Mouse (Mus musculus) bone marrow macrophage, adult 2 months (primary cell): ENCODE measurements around the gene Fam222a. TPM values are rescaled to one million over a fixed set of nuclear protein-coding genes. Genes with fewer than 3 reads are reported as not detected.

ENCODE experiments used
- H3K27ac ChIP-seq: 2 replicates; pipeline ENCODE4 v1.5.1; 2012; ENCODE audit warnings: low read depth, low read length; ENCODE audit not compliant: insufficient read depth
- H3K4me1 ChIP-seq: 2 replicates; pipeline ENCODE4 v1.6.1; 2012; ENCODE audit warnings: low read length; ENCODE audit not compliant: control insufficient read depth, insufficient read depth
- H3K4me3 ChIP-seq: 2 replicates; pipeline ENCODE4 v1.5.1; 2012; ENCODE audit warnings: mild to moderate bottlenecking, low read length, moderate library complexity; ENCODE audit not compliant: insufficient read depth
- CTCF ChIP-seq: IDR thresholded peaks from 2 replicates; pipeline ENCODE4 v1.5.1; 2012; ENCODE audit warnings: low read depth, mild to moderate bottlenecking, low read length, moderate library complexity
- POLR2A ChIP-seq: IDR thresholded peaks from 2 replicates; pipeline ENCODE4 v1.6.1; 2012; ENCODE audit warnings: mild to moderate bottlenecking, low read depth, low read length, borderline replicate concordance
- polyA plus RNA-seq: library from polyadenylated mRNA; stranded (reverse); fragments of >200 nt; gene quantifications from 2 replicates; pipeline ENCODE4 v1.2.4, GENCODE M21; 2012; ENCODE audit not compliant: missing spikeins, insufficient read depth, insufficient read length

Fam222a gene
- polyA plus RNA-seq, 1 experiment = 1.9 TPM

DNA sequence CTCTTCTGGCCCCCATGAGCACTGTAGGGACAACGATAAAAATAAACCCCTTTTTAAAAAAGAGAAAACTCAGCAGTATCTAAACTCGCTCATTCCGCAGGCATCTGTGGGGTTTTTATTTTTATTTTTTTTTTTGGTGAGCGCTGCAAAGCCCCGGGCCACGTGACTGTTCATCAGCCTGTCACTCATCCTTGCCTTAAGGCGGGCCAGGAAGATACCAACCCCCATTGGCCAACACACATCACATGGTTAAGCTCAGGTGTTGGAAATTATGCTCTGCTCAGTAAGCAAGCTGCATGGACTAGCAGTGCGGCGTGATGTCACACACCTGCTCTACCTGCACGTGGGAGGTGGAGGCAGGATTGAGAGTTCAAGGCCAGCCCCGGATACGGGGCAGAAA is 50.0 kb downstream of the Fam222a start:
- Histone ChIP-seq H3K4me1 (no peaks in the 10 kb centered on the region), H3K4me3 (no peak overlapping the region), H3K27ac (no peak overlapping the region)
- TF ChIP-seq POLR2A = no peak
- no peak for TF ChIP-seq CTCF

DNA sequence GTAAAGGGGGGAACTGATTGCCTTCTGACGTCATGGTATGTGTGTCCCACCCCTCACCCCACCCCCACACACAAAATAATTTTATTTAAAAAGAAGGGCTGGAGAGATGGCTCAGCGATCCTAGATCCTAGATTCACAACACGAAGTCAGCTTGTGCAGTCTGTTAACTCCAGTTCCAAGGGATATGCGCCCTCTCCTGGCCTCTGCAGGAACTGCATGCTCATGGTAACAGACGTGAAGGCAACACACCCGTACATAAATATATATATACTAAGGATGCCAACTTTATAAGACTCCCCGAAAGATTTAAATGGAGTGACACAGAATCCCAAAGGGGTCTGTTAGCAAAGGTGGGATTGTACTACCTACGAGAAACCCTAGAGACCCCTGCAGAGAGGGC is 51.0 kb downstream of the Fam222a start:
- H3K27ac ChIP-seq = no peak overlapping the region
- TF ChIP-seq CTCF = peak; percentile 67
- TF ChIP-seq POLR2A = no peak
- no peak overlapping the region for H3K4me3 ChIP-seq
- H3K4me1 ChIP-seq = no peaks in the 10 kb centered on the region

DNA sequence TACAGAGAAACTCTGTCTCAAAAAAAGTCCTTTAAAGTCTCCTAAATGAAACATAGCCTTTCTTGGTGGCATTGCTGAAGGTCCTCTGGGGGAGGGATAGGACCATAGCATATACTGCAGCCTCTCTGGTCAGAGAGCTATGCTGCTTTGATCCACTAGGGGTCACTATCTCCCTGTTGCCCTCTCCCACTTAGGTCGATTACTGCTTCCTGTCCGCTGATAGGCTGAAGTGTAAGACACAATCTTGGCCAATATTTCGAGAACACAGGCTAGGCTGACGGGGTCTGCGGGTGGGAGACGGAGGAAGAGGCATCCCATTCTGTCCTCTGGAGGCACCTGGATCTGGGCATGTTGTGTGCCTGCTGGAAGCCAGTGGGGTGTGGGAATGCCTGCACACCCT is 52.5 kb downstream of the Fam222a start:
- H3K4me1 ChIP-seq = no peaks in the 10 kb centered on the region
- no peak overlapping the region for H3K27ac ChIP-seq
- TF ChIP-seq CTCF (peak; percentile 53; the same call in 1 of the 2 replicates), POLR2A (no peak)
- H3K4me3 ChIP-seq = no peak overlapping the region

DNA sequence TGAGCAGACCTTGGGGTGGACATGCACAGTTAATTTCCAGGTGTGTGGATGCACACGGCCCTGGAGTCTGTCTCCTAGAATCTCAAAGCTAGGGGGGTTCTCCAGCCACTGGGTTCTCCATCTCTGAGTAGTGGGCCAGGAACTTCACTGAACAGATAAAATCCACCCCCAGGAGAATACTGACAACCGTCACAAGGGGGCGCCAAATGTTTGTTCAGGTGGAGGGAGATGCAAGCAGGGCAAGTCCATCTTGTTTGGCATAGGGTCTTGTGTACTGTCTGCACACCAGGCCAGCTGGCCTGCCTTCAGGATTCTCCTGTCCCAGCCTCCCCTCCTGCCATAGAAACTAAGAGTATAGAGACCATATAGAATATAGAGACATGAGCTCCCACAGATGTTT is 57.8 kb downstream of the Fam222a start:
- TF ChIP-seq CTCF (peak; percentile 71), POLR2A (no peak)
- H3K4me1 ChIP-seq = no peaks in the 10 kb centered on the region
- no peak overlapping the region for H3K4me3 ChIP-seq
- no peak overlapping the region for H3K27ac ChIP-seq

DNA sequence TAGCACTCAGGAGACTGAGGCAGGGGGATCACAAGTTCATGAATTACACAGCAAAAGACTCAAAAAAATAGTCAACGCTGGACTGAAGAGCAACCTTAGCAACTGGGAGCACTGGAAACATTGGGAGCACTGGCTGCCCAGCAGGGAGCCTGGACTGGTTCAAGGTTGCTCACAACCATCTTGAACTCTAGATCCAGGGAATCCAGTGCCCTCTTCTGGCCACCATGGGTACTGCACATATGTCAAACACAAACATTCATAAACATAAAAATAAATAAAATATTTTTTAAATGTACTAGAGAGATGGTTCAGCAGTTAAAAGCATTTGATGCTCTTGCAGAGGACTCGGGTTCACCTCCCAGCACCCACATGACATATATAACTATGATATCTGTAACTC is 63.5 kb downstream of the Fam222a start:
- H3K4me1 ChIP-seq = no peaks in the 10 kb centered on the region
- H3K27ac ChIP-seq = no peak overlapping the region
- no peak overlapping the region for H3K4me3 ChIP-seq
- TF ChIP-seq POLR2A (no peak), CTCF (peak; percentile 48)

DNA sequence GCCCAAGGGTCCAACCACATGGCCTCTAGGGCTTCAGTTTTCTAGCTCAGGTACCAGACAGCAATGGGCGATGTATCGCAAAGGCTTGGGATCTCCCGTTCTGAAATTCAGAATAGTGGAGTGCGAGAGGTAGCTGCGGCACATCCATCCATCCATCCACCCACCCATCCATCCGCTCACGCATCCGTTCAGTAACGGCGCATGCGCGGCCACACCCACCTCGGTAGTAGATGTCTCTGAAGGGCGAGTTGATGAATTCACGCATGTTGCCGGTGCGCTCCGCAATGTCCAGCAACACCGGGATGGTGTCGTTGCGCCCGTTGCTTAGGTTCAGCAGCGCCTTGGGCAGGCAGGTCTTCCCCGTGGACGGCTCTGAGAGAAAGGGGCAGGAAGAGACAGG is 68.3 kb downstream of the Fam222a start:
- no peak overlapping the region for H3K27ac ChIP-seq
- H3K4me1 ChIP-seq = peaks cover 3% of the 10 kb centered on the region
- TF ChIP-seq CTCF (no peak), POLR2A (no peak)

DNA sequence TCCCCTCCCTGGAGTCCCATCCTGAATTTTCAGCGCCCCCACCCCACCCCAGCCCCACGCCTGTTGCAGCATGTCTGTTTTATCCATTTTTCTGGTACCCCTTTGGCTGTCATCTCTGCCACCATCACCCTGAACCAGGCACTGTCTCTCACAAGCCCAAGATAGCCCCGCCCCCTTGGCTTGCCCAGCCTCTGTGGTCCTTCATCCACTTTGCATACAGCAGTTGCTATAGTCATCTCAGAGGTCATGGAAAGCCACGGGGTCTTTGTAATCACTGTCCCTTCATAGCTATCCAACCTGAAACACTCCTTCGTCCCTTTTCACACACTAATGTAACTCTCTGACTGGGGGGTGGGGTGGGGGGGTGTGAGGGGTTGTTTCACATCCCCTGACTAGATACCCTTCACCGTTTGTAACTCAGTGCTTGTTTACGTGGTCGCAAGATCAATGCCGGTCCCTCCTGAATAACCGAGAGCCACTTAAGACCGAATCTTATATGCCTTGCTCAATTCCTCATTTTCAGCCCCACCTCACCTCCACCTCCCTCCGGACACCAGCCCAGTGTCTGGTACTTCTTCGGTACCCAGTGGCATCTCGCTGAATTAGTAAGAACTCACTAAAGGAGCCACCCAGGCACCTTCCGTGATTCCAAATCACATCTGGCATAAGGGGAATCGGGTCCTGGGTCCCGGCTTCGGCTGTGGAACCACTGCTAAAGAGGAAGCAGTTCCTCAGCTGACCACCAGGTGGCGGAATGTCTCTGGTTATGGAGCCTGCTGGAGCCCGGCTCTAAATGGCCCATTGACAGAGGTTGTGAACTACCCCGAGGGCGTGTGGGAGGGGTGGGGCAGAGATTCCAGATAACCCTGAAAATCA is 71.2 kb downstream of the Fam222a start:
- H3K4me3 ChIP-seq = peak overlapping the region; percentile 45

More for the DNA sequence above, 68.3 kb downstream of the Fam222a start:
- H3K4me3 ChIP-seq = no peak overlapping the region

DNA sequence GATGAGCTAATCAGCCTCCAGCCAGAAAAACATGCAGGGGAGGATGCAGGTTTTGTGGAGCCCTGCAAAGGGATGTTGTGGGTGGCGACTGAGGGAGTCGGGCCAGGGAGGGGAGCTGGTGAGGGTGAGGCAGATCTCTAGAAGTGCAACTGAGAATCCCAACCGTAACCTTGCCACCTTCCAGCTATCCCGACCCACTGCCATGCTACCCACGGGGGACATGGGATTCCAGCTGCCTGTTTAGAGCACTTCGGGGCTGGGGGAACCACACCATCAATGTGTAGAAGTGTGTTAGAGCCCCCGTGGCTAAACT is 71.8 kb downstream of the Fam222a start:
- TF ChIP-seq CTCF (no peak; the same call in 1 of the 2 replicates), POLR2A (no peak)
- H3K4me1 ChIP-seq = peaks cover 3% of the 10 kb centered on the region
- no peak overlapping the region for H3K27ac ChIP-seq
- no peak overlapping the region for H3K4me3 ChIP-seq

More for the DNA sequence above, 71.2 kb downstream of the Fam222a start:
- Histone ChIP-seq H3K27ac (no peak overlapping the region), H3K4me1 (peaks cover 3% of the 10 kb centered on the region)
- TF ChIP-seq CTCF (peak; percentile 88), POLR2A (no peak)

DNA sequence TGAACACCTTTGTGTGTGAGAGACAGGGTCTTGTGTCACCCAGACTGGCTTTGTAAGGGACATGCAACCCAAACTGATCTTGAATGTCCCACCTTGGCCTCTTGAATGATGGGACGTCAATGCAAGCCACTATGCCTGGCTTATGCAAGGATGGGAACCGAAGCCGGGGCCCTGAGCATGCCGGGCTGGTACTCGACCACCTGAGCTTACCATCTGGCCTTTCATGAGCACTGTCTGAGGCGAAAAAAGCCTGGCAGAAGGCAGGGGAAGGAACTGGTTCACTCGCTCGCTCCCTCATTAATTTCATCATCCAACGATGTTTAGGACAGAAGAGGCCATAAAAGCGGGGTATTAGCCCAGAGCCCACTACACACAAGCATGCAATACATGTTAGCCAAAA is 73.0 kb downstream of the Fam222a start:
- no peak for TF ChIP-seq POLR2A
- no peak for TF ChIP-seq CTCF
- Histone ChIP-seq H3K4me1 (peaks cover 3% of the 10 kb centered on the region), H3K27ac (no peak overlapping the region), H3K4me3 (no peak overlapping the region)

DNA sequence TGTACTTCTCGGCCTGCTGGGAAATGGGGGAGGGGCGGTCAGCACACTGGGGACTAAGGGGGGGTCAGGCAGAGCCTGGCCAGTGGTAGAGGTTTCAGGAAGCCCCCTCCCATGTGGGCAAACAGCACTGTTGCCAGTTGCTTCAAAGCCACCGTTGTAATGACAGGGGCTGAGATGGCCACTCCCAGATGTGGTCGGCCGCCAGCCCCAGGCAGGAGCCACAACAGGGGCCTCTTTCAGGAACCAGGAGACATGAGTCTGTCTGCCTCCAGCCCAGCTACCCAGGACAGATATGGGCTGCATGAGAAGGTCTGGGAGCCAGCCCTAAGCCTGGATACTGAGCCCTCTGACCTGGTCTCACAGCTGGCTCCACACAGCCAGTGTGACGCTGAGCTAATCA is 77.1 kb downstream of the Fam222a start:
- Histone ChIP-seq H3K4me1 (no peaks in the 10 kb centered on the region), H3K27ac (no peak overlapping the region), H3K4me3 (no peak overlapping the region)
- TF ChIP-seq CTCF (no peak), POLR2A (no peak)

DNA sequence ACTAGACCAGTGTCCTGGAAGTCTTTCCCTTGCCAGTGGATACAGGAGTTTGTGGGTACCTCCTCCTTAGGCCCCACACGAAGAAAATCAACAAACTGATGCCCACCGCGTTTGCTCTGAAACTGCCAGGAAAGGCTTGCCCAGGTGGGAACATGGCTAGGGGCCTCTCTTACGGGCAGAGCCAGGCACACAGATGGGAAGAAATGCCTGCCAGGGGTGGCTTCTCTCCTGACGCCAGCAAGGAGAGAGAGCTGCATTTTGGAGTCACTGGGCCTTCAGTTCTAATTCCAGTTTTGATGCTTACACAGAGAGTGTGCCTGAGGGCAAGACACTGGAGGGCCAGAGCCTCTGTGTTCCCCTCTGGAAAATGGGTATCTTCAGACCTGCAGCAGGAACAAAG is 78.1 kb downstream of the Fam222a start:
- H3K4me1 ChIP-seq = no peaks in the 10 kb centered on the region
- no peak overlapping the region for H3K4me3 ChIP-seq
- no peak overlapping the region for H3K27ac ChIP-seq
- TF ChIP-seq CTCF (no peak), POLR2A (no peak)
